Mouse (Mus musculus) CD4-positive, CD25-positive, alpha-beta regulatory T cell, adult 2 months (primary cell): ENCODE results near the gene Thap3.

Source experiments
- DNase-seq: peaks from one replicate; pipeline ENCODE4 v3.0.0-alpha.2; 2012; ENCODE audit warnings: low read depth, low spot score

Gene Thap3

DNA sequence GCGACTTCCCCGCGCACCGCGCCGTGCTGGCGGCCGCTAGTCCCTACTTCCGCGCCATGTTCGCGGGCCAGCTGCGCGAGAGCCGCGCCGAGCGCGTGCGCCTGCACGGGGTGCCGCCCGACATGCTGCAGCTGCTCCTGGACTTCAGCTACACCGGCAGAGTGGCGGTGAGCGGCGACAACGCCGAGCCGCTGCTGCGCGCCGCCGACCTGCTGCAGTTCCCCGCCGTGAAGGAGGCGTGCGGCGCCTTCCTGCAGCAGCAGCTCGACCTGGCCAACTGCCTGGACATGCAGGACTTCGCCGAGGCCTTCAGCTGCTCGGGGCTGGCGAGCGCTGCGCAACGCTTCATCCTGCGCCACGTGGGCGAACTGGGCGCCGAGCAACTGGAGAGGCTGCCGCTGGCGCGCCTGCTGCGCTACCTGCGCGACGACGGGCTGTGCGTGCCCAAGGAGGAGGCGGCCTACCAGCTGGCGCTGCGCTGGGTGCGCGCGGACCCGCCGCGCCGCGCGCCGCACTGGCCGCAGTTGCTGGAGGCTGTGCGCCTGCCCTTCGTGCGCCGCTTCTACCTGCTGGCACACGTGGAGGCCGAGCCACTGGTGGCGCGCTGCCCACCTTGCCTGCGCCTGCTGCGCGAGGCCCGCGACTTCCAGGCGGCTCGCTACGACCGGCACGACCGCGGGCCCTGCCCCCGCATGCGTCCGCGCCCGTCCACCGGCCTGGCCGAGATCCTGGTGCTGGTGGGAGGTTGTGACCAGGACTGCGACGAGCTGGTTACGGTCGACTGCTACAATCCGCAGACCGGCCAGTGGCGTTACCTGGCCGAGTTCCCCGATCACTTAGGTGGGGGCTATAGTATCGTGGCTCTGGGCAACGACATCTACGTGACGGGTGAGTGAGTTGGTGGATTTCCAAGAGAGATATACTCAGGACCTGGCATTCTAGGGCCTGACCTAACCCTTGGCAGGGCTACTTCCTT, 20.6 kb upstream of the Thap3 start:
- peak; percentile 77 for DNase-seq

- peak; percentile 95 for DNase-seq
Observed at GRCm38 (mm10) chr4:152008622-152009075, 19.9 kb upstream of the Thap3 start, which contains the start of gene Klhl21. Gene Klhl21, plus strand, starts transcription at chr4:152008803.

DNA sequence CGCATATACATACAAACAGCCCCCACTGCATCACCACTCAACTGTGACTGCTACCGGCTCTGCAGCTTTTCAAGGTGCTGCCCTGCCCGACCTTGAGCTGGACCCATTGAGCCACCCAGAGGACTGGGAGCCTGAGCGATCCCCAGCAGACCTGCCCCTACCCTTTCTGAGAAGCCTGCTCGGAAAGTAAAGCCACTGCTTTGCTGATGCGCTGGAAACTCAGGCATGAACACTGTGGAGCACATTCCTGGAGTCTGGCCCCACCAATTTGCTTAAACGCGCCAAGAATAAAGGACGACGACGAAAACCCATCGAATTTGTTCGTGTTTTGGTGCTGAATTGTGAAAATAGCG, 19.3 kb upstream of the Thap3 start:
- DNase-seq = peak; percentile 27

GRCm38 (mm10) chr4:152007481-152008147, 18.8 kb upstream of the Thap3 start:
- DNase-seq = no peak

DNA sequence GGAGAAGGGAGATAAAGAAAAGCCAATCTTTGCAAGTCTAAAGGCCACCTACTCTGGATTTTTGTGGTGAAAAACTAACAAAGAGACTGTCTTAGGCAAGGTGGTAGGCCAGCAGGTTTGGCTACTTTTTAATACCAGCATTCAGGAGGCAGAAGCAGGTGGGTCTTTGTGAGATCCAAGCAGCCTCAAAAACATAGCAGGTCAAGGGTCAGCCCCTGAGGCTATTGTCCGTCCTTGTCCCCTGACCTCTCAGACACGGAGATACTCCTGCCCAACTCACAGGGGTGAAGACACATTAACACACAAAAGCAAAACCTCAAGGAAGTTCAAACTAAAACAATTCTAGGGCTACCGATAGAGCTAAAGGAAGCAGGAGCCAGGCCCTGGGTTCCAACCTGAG, 18.0 kb upstream of the Thap3 start:
- DNase-seq = no peak

DNA sequence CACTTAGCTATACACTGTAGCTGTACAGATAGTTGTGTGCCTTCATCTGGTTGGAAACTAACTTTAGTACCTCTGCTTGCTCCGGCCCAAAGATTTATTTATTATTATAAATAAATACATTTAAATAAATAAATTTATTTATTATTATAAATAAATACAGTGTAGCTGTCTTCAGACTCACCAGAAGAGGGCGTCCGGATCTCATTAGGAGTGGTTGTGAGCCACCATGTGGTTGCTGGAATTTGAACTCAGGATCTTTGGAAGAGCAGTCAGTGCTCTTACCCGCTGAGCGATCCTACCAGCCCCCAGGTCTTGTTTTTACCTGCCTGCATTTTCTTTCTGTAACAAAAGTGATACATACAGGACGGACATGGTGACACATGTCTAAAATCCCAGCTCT, 17.3 kb upstream of the Thap3 start:
- DNase-seq = peak; percentile 65

DNA sequence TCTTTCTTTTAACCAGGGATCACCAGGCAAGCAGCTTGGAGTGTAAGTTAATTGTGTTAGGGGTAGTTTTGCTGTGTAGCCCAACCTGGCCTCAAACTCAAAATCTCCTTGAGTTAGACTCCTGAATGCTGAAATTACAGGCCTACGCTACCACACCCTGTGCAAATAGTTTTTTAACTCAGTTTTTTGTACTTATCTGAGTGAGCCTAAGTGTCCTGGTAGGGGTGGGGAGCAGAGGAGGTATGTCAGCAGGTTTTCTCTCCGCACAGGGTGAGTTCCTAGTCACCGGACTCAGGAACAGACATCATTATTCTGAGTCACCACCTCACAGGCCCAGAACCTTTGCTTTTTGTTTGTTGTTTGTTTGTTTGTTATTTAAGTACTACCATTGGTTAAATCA, 13.3 kb upstream of the Thap3 start:
- no peak for DNase-seq

DNA sequence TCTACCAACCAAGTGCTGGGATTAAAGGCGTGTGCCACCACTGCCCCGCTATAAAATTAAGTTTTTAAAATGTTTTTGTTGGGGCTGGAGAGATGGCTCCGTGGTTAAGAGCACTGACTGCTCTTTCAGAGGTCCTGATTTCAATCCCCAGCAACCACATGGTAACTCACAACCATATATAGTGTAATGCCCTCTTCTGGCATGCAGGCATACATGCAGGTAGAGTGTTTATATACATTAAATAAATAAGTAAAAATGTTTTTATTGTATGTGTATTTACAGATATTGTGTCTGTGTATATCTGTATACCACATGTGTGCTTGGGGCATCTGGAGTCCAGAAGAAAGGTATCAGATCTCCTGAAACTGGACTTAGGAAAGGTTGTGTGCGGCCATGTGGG, 12.5 kb upstream of the Thap3 start:
- DNase-seq = no peak

DNA sequence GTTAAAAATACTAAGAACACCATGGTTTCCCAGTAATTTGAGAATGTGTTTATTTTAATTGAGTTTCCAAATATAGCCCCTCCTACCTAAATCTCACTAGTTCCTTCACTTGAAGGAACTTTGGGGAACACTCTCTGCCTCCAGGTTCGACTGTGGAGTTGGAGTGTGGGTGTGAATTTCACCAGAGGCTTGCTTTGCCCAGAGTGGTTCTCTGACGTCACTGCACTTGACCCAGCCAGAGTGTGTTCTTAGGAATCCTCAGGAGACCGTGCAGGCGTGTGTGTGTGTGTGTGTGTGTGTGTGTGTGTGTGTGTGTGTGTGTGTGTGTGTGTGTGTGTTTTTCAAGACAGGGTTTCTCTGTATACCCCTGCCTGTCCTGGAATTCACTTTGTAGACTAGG, 12.1 kb upstream of the Thap3 start:
- DNase-seq = no peak

DNA sequence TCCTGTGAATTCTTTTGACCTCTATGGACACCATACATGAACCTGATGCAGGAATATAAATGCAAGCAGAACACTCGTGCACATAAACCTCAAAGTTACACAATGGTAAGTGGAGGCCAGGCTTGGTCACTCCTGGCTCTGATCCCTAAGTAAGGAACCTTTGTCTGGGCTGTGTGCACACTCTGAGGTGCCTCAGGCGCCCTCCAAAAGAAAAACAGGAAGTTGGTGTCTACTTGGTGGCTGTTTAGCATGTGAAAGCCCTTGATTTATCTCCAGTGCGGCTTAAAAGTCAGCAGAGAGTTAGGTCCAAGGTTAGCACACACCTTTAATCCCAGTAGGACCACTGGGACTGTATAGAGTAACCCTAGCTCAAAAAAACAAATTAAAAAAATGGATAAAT, 10.7 kb upstream of the Thap3 start:
- DNase-seq = no peak

DNA sequence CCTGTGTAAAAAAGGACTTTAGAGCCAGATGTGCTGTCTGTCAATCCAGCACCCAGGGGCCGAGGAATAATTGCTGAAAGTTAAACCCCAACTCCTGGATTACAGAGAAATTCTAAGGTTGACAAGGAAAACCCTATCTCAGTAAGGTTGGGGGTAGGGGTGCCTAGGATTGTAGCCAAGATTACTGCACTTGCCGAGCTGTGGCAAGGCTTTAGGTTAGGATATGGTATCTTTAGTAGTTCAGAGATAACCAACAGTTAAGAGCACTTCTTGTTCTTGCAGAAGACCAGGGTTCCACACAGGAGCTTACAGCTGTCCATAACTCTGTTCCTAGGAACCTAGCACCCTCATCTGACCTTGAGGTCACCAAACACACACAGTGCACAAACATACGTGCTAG, 8.9 kb upstream of the Thap3 start:
- DNase-seq = no peak

GRCm38 (mm10) chr4:151996951-151997222, 8.1 kb upstream of the Thap3 start:
- no peak for DNase-seq

DNA sequence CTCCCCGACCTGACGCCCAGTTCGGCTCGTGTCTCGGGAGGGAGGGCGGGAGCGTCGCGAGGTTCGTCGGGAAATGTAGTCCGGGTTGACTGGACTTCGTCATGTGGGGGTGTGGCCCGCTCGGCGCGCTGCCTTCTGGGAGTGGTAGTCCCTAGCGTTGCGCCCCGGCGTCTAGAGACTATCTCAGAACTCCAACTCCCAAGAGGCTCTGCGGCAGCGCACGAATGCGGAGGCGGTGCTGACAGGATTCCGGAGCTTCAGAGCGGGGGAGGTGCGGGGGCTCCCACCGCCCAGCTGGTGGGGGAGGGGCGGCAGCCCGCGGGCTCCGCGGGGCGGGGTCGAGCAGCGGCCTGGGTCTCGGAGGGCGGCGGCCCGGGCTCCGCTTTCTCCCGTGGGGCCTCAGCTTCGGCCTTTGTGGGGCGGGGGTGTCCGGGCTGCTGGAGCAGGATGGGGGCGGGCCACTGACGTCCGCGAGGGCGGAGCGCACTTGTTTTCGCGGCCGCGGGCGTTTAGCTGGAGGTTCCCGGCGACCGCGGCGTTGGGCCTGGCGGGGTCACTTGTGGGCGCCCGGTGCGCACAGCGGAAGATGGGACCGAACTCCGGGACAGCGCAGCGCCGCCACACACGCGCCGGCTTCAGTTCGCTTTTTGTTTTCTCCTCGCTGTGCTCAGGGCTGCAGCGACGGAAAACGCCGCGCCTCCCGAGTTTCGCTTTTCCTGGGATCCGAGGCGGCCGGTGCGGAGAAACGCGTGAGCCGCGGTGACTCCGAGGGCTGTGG, 7.6 kb upstream of the Thap3 start, which contains the start of gene Phf13:
Phf13 (minus strand) TSS at position 86 of the 778 bp plus-strand sequence.
- peak; percentile 99 for DNase-seq

- DNase-seq = no peak
Observed at GRCm38 (mm10) chr4:151995371-151996172, 6.8 kb upstream of the Thap3 start.

- no peak for DNase-seq
Observed at GRCm38 (mm10) chr4:151994228-151995171, 5.7 kb upstream of the Thap3 start.

- no peak for DNase-seq
Observed at GRCm38 (mm10) chr4:151993035-151993434, 4.2 kb upstream of the Thap3 start.

GRCm38 (mm10) chr4:151992091-151992490, 3.3 kb upstream of the Thap3 start:
- DNase-seq = no peak

- no peak for DNase-seq
Observed at GRCm38 (mm10) chr4:151989110-151989488, 302 bp upstream of the Thap3 start.

- no peak for DNase-seq
Observed at GRCm38 (mm10) chr4:151988014-151988341, 819 bp downstream of the Thap3 start.

DNA sequence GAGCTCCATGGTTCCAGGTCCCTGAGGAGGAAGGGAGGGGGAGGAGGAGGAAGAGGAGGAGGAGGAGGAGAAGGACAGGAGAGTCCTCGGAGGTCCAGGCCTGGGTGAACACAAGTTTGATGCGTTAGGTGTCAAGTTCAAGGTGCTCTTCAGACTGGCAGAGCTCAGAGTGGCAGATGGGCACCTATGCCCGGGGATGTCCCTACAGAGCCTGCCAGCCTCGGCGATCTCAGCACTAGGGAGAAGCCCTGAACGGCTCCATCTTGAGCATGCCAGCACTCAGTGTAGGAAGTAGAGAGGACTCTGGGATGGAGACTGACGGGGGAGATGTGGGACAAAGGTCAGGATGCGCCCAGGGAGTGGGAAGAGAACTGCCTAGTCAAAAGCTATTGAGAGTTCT, 2.1 kb downstream of the Thap3 start:
- no peak for DNase-seq
